Mouse (Mus musculus): Measurements from ENCODE around the gene Dmpk.

The Dmpk gene

DNA sequence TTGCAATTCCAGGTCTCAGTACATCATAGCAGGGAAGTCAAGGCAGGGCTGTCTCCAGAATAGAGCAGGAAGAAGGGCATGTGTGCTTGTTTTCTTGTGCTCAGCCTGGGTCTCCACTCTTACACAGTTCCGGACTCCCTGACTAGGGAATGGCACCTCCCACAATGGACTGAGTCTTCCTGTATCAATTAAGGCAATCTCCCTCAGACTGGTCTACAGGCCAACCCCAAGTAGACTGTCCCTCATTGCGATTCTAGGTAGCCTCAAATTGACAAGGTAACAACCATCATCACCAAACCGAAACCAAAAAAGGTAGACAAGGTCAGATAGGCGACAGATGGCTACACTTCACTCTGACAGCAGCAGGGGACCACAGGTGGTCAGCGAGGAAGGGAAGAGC is 8.4 kb upstream of the Dmpk start:
- in situ Hi-C loops (cut with MboI; ENCODE audit: low sequenced_read_pairs), result no loop called here

DNA sequence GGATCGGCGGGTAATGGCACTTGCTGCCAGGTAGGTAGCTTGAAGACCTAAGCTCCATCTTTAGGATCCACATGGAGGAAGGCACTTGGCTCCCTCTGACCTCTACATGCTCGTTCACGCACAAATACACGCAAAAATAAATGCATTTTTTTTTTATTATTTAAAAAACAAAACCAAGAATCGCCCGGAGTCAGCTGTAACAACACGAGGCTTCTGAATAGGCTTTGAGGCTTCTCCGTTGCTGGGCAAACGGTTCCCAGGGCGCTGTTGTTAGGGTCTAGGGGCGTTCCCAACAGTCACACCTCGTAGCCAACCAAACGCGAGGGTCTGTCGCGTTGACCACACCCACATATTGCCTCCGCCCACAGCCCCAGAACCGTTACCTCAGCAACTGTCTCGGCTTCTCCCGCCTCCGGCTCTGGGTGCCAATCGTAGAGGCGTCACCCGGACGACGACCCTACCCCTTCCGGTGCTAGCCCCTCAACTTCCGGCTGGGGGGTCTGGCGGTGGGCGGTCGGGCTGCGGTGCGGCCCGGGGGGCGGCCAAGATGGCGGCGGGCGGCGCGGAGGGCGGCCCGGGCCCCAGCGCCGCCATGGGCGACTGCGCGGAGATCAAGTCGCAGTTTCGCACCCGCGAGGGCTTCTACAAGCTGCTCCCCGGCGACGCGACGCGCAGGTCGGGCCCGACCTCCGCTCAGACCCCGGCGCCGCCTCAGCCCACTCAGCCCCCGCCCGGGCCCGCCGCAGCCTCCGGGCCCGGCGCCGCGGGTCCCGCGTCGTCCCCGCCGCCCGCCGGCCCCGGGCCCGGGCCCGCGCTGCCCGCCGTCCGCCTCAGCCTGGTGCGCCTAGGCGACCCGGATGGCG is 7.7 kb upstream of the Dmpk start, which contains the start of gene Dmwd:
TSS of gene Dmwd (plus strand) at position 505 of the 863 bp plus-strand sequence.
- in situ Hi-C loops (cut with MboI; ENCODE audit: low sequenced_read_pairs), result no loop called here

DNA sequence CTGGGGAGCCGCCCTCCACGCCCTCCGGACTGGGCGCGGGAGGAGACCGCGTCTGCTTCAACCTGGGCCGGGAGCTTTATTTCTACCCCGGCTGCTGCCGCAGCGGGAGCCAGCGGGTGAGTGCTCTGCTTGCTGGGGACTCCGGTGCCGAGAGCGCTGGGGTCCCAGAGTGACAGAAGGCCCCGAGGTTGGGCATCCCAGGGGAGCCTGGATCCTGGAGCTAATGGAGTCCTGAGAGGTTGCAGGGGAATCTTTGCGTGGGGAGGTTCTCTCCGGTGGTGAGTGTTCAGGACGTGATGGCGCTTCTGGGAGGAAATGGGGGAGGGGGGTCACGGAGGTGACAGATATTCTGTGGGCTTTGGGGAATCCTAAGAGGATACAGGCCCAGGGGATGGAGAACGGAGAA is 7.1 kb upstream of the Dmpk start:
- in situ Hi-C loops (cut with MboI; ENCODE audit: low sequenced_read_pairs), result no loop called here

DNA sequence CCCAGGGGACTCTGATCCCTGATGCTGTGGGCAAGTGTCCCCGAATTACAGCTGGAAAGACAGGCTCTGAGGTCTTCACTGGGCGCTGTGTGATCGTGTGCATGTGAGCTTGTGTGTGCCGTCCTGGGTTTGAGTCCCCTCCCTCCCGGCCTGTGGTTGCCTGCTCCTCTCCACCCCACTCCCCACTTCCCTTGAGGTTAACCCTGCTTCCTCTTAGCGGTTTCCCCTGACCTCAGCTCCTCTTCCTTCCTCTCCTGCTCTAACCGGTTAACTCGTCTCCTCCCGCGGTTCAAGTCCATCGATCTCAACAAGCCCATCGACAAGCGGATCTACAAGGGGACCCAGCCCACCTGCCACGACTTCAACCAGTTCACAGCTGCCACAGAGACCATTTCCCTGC is 5.9 kb upstream of the Dmpk start:
- in situ Hi-C loops (cut with MboI; ENCODE audit: low sequenced_read_pairs), result no loop called here

DNA sequence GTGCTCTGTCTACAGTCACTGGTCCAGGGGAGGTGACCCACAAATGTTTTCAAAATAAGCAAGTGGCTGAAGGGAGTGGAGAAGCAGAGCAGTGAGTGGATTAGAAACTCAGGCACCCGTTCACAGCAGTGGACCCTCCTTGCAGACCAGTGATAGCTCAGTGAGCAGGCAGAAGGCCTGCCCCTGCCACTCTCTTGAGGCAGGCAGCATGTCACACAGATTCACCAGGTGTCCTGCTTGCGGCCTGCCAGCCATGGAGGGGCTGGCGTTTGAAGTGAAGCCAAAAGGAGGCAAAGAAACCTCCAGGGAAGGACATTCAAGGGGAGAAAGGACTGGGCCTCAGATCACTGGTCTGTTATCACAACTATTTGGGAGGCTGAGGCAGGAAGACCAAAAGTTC is 4.9 kb upstream of the Dmpk start:
- in situ Hi-C loops (cut with MboI; ENCODE audit: low sequenced_read_pairs), result no loop called here

DNA sequence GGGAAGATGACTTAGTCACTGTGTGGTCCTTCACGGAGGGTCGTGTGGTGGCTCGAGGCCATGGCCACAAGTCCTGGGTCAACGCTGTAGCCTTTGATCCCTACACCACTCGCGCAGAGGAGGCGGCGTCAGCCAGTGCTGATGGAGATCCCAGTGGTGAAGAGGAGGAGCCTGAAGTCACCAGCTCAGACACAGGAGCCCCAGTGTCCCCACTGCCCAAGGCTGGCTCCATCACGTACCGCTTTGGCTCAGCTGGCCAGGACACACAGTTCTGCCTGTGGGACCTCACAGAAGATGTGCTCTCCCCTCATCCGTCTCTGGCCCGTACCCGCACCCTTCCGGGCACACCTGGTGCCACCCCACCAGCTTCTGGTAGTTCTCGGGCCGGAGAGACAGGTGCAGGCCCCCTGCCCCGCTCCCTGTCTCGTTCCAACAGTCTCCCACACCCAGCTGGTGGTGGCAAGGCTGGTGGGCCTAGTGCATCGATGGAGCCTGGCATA is 3.1 kb upstream of the Dmpk start:
- in situ Hi-C loops (cut with MboI; ENCODE audit: low sequenced_read_pairs), result loop anchor here (10.0 kb wide), 1 partner anchor 64 kb away; the partner anchor contains the start of genes Qpctl and Snrpd2

DNA sequence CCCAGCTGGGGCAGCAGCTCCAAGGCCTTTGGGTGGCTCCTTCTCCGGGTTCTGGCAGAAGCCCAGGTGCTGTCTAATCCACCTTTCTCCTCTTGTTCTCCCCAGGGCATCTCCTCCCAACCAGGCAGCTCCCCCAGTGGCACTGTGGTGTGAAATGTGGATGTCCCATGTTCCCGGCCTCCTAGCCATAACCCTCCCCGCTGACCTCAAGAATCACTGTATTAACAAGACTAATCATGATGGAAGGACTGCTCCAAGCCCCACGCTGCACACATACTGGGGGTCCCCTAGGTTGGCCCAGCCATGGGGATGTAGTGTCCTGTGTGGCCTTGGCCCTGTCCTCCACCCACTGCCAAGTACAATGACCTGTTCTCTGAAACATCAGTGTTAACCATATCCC is 1.5 kb upstream of the Dmpk start:
- in situ Hi-C loops (cut with MboI; ENCODE audit: low sequenced_read_pairs), result loop anchor here (10.0 kb wide), 1 partner anchor 63 kb away; the partner anchor contains the start of genes Qpctl and Snrpd2

DNA sequence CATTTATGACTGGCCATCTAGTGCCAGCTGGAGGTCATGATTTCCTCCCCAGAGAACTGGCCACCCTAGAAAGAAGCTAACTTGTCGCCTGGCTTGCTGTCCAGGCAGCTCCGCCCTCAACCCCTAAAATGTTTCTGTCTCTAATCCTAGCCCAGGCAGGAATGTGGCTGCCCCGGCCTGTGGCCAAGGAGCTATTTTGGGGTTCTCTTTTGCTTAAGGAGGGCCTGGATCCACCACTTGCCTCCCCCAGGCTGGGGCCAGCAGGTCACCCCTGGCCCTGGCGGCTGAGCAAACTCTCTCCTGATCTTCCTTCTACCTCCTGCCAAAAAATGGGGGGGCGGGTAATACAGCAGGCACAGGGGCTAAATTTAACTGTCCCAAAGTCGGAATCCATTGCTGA is 553 bp upstream of the Dmpk start:
- in situ Hi-C loops (cut with MboI; ENCODE audit: low sequenced_read_pairs), result loop anchor here (10.0 kb wide), 1 partner anchor 62 kb away; the partner anchor contains the start of genes Qpctl and Snrpd2

DNA sequence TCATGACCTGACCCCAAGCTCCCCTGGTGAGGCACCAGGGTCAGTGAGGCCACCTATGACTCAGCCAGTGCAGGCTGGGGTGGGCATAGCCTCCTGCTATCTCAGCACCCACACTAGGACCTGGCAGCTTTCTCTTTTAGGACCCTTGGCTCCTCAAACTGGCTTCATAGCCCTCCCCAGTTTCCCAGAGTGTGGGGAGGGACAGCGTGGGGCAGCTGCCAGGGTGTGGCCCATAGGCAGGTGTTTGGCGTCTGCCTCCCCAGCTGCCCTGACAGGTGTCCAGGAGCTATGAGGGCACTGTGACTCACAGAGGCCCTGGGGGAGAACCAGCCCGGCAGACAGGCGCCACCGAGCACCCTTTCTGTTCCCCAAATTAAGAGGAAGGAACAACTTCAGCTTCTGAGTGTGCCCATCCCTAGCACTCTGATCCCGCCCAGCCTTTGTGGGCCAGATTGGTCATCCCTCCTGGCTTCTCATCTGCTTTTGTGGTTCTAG is 675 bp downstream of the Dmpk start:
- in situ Hi-C loops (cut with MboI; ENCODE audit: low sequenced_read_pairs), result loop anchor here (10.0 kb wide), 1 partner anchor 60 kb away; the partner anchor contains the start of genes Qpctl and Snrpd2

DNA sequence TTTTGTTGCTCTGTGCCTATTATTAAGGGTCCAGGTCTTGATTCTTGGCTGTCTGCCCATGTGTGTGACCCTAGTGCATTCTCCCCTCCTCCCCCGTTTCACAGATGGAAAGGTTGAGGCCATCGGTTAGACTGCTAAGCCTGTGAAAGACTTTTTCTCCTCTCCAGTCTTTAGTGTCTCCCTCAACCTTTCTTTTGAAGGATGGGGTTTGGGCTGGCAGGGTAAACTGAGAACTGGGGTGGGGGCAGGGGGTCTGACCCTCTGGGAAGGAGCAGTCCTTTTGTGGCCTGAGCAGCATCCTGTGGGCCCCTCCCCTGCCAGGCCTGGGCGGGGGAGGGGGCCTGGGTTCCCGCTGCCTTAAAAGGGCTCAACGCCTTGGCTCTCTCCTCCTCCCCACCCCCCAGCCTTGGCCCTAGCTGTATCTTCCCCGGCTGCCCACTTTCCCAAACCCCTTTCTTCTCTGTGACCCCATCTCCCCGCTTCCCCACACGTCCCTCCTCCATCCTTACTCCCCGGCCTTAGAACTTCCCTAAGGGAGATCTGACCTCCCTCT is 1.3 kb downstream of the Dmpk start:
- in situ Hi-C loops (cut with MboI; ENCODE audit: low sequenced_read_pairs), result loop anchor here (10.0 kb wide), 1 partner anchor 60 kb away; the partner anchor contains the start of genes Qpctl and Snrpd2

DNA sequence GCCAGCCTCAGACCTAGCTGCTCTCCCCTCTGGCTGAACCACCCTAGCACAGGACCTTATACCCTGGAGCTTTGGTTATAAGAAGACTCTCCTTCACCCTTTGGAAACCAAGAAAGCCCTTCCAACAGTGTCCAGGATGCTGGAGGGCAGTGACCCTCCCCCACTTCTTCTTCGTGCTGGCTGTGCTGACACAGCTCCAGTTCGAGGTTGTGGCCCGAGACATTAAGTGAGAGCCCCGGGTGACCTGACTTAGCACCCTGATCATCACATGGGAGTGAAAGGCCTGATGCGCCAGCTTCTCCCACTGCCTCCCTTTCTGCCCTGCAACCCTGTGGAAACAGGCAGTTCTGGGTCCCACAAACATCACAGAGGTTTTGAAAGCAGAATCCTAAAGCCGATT is 1.8 kb downstream of the Dmpk start:
- in situ Hi-C loops (cut with MboI; ENCODE audit: low sequenced_read_pairs), result loop anchor here (10.0 kb wide), 1 partner anchor 59 kb away; the partner anchor contains the start of genes Qpctl and Snrpd2

DNA sequence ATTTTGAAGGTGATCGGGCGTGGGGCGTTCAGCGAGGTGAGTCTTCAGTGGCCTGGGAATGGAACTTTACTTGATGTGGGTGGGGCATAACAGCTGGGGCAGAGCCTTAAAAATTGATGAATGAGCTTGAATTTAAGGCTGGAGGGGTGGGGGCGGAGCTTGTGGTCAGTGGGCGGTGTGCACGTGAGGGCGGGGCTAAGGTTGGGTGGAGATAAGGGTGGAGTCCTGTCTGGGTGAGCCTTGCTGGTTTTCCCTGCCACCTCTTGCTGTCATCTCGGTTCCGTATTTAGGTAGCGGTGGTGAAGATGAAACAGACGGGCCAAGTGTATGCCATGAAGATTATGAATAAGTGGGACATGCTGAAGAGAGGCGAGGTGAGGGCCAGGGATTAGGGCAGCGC is 2.4 kb downstream of the Dmpk start:
- in situ Hi-C loops (cut with MboI; ENCODE audit: low sequenced_read_pairs), result loop anchor here (10.0 kb wide), 1 partner anchor 59 kb away; the partner anchor contains the start of genes Qpctl and Snrpd2

DNA sequence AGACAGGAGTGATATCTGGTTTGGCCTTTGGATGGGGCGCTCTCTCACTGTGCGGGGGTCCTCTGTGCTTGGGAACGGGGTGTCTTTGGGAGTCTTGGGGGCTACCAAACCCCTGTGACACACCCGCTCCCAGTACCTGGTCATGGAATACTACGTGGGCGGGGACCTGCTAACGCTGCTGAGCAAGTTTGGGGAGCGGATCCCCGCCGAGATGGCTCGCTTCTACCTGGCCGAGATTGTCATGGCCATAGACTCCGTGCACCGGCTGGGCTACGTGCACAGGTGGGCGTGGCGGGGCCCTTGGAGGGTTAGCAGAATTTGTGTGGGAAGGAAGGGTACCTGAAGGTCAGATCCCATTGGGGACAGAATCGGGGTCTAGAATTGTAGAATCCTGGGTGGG is 3.1 kb downstream of the Dmpk start:
- in situ Hi-C loops (cut with MboI; ENCODE audit: low sequenced_read_pairs), result loop anchor here (10.0 kb wide), 1 partner anchor 58 kb away; the partner anchor contains the start of genes Qpctl and Snrpd2

DNA sequence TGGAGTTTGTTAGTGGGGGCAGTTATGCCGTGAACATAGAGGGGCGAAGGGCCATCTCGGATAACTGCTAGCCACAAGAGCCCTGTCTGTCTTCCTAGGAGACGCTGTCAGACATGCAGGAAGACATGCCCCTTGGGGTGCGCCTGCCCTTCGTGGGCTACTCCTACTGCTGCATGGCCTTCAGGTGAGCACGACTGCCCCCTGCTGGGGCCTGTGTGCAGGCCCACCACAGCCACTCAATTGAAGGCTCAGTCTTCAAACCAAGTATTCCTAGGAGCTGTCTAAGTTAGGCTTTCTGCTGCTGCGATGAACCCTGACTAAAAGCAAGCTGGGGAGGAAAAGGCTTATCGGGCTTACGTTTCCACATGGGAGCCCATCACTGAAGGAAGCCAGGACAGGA is 5.2 kb downstream of the Dmpk start:
- in situ Hi-C loops (cut with MboI; ENCODE audit: low sequenced_read_pairs), result loop anchor here (10.0 kb wide), 1 partner anchor 56 kb away; the partner anchor contains the start of genes Qpctl and Snrpd2

DNA sequence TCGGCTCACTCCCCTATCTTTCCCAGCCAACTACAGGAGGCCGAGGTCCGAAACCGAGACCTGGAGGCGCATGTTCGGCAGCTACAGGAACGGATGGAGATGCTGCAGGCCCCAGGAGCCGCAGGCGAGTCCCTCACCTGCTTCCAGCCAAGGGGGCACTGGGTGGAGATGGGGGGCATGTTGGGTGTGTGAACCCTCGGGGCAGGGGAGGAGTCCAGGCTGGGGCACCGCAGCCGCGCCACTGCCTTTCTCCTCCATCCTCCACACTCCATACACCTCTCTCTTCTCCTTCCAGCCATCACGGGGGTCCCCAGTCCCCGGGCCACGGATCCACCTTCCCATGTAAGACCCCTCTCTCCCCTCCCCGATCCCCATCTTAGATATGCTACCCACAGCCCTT is 8.3 kb downstream of the Dmpk start:
- in situ Hi-C loops (cut with MboI; ENCODE audit: low sequenced_read_pairs), result no loop called here

DNA sequence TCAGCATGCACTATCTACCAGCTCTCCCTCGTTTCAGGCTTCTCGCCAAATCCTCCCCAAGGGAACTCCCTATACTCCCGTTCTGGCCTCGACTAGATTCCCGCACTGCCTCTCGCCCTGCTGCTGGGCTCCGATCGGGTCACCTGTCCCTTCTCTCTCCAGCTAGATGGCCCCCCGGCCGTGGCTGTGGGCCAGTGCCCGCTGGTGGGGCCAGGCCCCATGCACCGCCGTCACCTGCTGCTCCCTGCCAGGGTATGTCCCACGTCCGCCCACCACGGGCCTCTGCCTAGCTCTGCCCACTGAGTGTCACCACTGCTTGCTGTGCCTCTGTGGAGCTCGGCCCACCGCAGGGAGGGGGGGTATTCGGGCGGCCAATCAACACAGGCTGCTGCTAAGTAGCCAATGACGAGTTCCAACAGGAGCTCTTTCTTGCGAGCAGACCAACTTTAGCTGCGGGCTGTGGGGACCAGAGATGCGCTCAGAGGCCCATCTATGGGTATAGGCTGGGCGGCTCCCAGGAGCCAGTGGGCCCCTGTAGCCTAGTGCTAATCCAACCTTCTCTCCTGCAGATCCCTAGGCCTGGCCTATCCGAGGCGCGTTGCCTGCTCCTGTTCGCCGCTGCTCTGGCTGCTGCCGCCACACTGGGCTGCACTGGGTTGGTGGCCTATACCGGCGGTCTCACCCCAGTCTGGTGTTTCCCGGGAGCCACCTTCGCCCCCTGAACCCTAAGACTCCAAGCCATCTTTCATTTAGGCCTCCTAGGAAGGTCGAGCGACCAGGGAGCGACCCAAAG is 8.9 kb downstream of the Dmpk start:
- in situ Hi-C loops (cut with MboI; ENCODE audit: low sequenced_read_pairs), result no loop called here

DNA sequence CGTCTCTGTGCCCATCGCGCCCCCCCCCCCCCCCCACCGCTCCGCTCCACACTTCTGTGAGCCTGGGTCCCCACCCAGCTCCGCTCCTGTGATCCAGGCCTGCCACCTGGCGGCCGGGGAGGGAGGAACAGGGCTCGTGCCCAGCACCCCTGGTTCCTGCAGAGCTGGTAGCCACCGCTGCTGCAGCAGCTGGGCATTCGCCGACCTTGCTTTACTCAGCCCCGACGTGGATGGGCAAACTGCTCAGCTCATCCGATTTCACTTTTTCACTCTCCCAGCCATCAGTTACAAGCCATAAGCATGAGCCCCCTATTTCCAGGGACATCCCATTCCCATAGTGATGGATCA is 9.5 kb downstream of the Dmpk start:
- in situ Hi-C loops (cut with MboI; ENCODE audit: low sequenced_read_pairs), result no loop called here

DNA sequence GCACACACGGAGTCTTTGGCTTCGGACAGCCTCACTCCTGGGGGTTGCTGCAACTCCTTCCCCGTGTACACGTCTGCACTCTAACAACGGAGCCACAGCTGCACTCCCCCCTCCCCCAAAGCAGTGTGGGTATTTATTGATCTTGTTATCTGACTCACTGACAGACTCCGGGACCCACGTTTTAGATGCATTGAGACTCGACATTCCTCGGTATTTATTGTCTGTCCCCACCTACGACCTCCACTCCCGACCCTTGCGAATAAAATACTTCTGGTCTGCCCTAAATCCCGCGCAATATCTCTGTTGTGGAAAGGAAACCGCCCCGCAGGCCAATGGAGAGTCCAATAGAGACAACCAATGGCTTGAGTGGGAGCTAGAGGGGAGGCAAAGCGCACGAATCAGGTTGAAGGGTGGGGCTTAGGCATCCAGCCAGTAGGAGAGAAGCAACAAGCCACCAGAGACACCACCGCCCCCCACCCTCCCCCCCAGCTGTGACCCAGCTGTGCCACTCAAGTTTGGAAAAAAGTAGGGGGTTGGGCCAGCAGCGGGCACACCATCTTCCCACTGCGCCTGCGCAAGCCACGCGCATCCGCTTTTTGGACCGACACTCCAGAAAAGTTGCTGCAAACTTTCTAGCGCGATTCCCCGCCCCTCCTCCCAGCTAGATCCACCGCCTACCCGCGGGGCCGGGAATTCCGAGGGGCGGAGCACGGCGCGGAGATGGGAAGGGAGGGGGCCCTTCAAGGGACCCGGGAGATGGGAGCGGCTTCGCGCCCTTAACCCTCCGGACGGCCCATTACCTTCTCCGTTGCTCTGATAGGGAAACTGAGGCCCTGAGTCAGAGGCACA is 10.1 kb downstream of the Dmpk start:
- in situ Hi-C loops (cut with MboI; ENCODE audit: low sequenced_read_pairs), result no loop called here

DNA sequence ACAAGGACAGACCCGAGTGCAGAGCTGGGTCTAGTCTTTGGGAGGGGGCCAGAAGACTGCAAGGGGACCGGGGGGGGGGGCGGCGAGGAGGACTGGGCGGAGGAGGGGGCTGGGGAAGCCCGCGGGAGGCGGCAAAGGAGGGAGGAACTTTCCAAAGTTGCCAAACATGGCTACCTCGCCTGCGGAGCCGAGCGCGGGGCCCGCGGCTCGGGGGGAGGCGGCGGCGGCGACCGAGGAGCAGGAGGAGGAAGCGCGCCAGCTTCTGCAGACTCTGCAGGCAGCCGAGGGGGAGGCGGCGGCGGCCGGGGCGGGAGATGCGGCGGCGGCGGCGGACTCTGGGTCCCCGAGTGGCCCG is 10.8 kb downstream of the Dmpk start, which contains the start of gene Six5:
TSS of gene Six5 (plus strand) at position 124 of the 355 bp plus-strand sequence.
- in situ Hi-C loops (cut with MboI; ENCODE audit: low sequenced_read_pairs), result no loop called here

Measured in CH12F3 (cell line).